Mouse (Mus musculus) thymus, postnatal 14 days (tissue): Measurements from ENCODE around the gene Mrpl33.
A peak's percentile ranks its signal among the peaks of the same experiment; 100 is the strongest.

Experiments
- DNase-seq: peaks from one replicate; pipeline ENCODE4 v3.0.0; 2021

Gene Mrpl33

DNA sequence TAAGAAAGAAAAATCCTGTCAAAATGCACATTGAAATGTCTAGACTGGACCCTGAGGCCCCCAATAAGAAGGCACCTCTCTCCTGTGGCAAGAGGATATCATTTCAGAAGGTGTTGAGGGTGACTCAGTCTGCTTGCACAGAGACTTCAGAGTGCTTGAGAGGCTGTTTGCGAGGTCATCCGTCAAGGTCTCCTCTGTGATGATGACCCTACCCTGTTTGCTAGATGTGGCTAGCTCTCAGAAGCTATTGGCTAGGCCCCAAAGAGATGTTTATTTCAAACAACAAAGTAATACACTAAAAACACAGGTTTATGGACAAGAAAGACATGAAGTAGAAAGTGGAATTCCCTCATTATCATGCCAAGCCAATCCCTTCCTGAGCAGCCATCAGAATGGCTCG, 45.6 kb downstream of the Mrpl33 start:
- DNase-seq: no peak

DNA sequence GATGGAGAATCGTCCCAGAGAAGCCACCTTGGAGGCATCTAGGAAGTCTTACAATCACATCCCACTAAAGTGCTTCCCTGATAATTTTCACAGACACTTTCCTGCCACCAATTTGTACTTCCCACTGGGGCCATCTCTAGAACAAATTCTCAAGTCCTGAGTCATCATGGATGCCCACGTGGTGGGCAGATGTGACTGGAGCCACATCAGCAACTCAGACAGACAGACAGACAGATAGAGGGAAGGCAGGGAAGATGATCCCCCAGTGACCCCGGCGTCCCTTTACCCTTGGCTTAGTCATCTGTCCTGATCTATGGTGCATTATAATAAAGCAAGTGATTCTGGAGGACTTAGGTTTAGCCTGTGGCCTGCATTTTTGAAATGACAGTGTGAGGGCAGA, 47.5 kb downstream of the Mrpl33 start:
- no peak for DNase-seq

- no peak for DNase-seq
Observed at GRCm38 (mm10) chr5:31644847-31645246, 48.1 kb downstream of the Mrpl33 start.

- DNase-seq: no peak
Observed at GRCm38 (mm10) chr5:31645798-31646197, 49.1 kb downstream of the Mrpl33 start.

- no peak for DNase-seq
Observed at GRCm38 (mm10) chr5:31646574-31646973, 49.8 kb downstream of the Mrpl33 start.

DNA sequence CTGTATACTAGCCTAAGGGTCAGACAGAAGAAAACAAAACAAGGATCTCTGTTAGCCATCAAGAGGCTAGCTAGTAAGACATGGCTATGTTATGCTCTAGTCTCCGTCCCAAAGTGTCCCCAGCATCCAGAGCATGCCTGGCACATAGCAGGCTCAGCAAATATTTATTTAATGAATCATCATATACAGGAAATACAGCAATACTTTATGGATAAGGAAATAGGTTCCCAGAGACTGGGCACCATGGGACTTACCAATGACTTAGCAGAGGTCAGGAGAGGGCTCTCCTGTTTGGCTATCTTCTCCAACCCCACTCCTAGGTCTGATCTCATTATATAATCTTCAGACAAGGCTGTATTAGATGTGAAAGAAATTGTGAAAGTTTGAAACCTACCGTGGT, 50.6 kb downstream of the Mrpl33 start:
- DNase-seq: no peak

DNA sequence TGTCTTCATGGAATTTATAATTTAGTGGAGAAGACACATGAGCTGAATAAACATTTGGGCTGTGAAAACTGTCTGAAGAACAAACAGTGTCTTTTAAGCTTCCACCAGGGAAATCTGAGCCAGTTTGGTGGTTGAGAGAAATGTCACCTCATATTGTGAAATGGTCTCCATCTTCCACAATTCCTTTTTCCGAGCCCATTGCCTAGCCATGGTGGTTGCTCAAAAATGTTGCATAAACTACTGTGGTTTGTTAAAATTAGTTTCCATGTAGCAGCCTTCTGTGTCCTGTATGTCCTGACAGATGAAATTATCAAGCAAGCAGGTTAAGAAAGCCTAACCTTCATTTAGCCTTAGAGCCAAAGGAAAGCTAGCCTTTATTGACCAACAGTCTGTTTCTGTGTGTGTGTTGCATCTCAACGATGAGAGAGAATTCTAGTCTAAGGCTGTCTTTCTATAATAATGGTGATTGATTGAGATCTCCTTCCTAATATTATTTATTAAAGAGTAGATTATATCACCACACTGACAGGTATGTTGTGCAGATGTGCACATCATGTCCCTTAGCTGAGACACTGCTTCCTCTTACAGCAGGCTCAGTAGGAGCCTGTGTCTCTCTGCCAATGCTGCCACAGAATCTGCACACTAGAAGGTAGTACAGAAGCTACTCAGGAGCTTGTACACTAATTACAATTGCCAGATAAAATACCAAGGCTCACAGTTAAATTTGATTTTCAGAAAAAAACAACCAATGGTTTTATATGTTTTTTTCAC, 54.0 kb downstream of the Mrpl33 start:
- no peak for DNase-seq

GRCm38 (mm10) chr5:31655688-31656190, 59.0 kb downstream of the Mrpl33 start:
- no peak for DNase-seq

DNA sequence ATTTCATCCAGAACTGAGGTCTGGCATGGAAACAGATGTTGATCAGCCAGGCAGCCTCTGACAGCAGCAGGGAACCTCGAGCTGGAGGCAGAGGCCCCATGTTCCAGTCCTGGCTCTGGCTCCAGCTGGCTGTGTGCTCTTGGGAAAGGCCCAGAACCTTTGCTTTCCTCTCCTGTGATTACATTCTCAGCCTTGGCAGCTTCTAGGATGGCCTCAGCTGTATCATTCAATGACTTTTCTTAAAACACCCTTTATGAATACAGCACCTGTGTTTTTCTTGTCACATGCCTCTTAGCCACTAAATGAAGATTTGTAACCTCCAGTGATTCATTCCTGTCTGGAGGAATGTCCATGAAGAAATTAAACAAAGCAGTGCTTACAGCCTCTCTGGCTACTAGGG, 69.4 kb downstream of the Mrpl33 start:
- DNase-seq: no peak

DNA sequence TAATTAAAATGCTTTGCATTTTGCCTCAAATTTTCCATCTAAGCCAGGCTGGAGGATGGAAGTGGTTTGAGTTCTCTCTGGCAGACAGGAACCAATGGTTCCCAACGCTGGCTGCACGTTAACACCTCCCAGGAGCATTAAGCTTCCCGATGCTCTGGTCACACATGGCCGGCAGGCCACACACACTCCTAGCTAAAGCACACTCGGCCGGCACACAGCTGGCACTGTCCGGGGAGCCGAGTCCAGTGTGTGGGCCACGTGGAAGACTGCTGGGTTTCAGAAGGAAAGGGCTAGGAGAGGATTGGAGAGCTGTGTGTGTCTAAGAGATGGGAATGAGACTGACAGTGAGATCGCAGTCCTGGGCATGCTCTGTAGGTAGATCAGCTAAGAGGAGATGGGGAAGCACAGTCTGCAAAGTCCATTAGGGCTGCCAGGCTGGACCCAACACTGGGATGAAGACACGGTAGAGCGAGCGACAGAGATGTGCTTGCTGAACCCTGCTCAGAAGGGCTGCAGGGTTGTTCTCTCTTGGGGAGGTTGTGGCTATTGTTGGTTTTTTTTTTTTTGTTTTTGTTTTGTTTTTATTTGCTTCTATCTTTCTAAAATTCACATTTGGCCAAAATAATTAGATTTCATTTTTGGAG, 71.7 kb downstream of the Mrpl33 start:
- no peak for DNase-seq

GRCm38 (mm10) chr5:31669984-31670383, 73.2 kb downstream of the Mrpl33 start:
- no peak for DNase-seq

GRCm38 (mm10) chr5:31671137-31671536, 74.4 kb downstream of the Mrpl33 start:
- DNase-seq: no peak

GRCm38 (mm10) chr5:31673431-31673830, 76.7 kb downstream of the Mrpl33 start:
- no peak for DNase-seq

- DNase-seq: no peak
Observed at GRCm38 (mm10) chr5:31678000-31678399, 81.3 kb downstream of the Mrpl33 start.

GRCm38 (mm10) chr5:31680183-31680582, 83.4 kb downstream of the Mrpl33 start:
- DNase-seq: no peak

DNA sequence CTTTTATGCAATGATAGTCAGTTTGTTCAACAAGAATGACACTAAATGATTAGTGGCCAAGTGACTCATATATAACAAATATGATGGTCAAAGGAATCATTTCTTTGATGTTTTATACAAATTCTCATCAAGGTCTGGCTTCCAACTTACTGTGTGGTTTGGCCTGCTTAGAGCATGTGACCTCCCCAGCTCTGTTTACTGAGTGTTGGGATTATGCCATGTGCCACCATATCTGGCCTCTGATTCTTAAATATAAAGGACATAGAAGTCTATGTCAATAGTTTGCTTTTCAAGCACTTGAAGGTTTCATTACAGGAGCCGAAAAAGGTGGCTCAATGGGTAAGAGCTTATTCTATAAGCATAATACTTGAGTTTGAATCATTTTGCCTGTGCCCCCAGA, 85.6 kb downstream of the Mrpl33 start:
- no peak for DNase-seq

DNA sequence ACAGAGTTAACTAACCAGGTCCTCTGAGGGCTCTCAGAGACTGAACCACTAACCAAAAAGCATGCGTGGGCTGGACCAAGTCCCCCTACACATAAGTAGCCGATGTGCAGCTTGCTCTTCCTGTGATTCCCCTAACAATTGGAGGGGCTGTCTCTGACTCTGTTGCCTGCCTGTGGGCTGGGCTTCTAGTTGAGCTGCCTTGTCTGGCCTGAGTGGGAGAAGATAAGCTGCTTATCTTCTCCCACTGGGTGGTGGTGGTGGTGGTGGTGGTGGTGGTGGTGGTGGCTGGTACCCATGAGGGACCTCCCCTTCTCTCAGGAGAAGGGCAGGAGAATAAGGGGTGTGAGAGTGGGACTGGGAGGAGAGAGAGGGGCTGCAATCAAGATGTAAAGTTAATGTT, 89.3 kb downstream of the Mrpl33 start:
- no peak for DNase-seq

GRCm38 (mm10) chr5:31687972-31688371, 91.2 kb downstream of the Mrpl33 start:
- no peak for DNase-seq

- no peak for DNase-seq
Observed at GRCm38 (mm10) chr5:31693191-31693590, 96.5 kb downstream of the Mrpl33 start.

DNA sequence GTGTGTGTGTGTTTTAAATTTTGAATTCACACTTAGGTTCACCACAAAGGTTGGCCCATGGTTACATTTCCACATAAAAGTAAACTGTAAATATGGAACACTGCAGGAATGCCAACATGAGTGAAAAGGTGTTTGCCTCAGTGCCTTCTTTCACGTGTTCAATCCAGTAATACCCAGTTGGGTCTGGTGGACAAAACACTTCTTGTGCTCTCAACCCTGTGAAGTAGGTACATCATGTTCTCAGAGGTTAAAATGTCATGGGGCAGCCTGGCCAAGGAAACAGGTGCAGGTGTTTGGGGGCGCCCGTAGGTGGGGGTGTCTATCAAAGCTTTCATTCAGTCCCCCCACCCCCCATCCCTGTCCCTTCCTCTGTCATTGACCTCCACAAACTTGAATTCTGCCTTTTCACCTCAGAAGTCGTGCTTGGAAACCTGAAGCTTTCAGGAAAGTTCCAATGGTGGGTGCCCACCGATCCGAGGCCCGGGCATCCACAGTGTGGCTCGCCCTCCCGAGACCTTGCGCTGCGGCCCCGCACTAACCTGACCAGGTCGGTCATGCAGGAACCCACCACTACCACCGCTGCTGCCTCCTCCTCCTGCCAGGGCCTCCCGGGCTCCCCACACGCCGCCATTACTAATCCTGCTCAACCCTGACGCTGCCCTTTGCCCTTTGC, 100.4 kb downstream of the Mrpl33 start, which contains the start of gene Rbks:
TSS of gene Rbks (minus strand) at position 657 of the 673 bp plus-strand sequence.
- DNase-seq: no peak

DNA sequence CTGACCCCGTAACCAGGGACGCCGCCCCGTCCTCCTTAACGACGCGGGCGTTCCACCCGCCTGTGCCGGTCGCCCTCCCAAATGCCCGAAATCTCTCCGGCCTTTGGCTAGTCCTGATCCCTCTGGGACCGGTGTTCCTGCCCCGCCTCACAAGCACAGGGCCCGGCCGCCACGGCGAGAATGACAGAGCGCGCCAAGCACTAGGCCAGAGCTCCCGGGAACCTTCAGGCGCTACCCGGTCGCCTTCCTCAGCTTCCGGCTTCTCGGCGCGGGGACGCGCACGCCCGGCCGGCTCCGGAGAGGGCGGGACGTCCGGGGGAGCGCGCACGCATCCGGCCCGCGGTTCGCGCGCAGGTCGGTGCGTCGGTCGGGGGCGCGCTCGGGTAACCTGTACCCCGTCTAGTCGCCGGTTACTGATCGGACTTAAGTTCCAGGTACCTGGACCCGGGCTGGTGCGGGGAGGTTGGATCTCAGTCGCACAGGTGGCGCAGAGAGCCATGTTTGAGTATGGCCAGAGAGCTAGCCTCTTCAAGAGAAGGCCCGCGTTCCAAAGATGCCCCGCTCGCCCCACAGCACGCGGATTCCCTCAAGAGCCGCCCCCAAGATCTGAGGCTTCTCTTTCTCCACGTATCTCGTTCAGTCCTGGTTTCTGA, 101.0 kb downstream of the Mrpl33 start, which contains the start of gene Babam2:
TSS of gene Babam2 (plus strand) at position 41 of the 653 bp plus-strand sequence.
- peak; percentile 95 for DNase-seq

DNA sequence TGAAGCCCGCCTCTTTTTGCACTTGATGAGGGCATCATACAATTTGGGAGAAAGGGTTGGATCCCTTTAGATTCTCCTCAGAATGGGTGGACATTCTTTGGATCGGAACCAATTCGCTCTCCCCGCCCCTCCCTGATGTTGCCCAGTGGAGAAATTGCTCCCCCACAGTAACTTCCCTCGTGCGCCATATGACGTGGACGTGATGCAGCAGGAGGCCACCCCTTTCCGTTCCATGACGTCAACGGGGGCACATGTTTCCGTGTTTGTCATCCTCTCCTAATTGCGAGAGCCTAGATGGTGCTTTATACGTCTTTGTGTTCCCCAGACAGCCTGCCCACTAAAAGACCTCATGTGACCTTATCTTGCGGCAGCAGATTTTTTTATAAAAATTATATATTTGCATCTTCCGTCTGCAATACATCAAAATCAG, 101.6 kb downstream of the Mrpl33 start:
- peak; percentile 93 for DNase-seq

DNA sequence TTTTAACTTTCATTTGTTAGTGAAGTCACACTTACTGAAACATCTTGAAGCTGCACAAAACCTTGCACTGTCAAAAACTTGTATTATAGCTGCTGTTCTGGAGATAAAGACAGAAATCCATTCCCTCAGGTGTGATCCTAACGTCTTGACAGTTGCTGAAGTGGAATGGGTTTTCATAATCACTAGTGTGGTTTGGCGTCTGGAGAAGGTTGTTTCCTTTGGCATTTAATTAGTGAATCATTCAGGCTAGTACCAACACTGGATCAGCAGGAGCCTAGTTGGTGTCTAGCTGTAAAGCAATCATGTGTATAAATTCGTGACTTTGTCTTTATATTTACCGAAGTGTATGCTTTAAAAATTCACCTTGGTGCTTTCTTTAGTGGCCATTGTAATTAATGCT, 102.2 kb downstream of the Mrpl33 start:
- no peak for DNase-seq
